8 mouse cellular contexts compared by ENCODE assay signal in genomic region chr2:119897090-119897732, GRCm38 (mm10). TPM values are rescaled to one million over a fixed set of nuclear protein-coding genes. Genes with fewer than 3 reads are reported as not detected.
DNase-seq lines count a peak whose midpoint lies in the region; ATAC-seq and TF ChIP-seq lines count a peak whose summit lies in the region.

TSS of gene Mga (plus strand) at chr2:119897228.

- TF ChIP-seq POLR2A in kidney, adult 2 months (IDR thresholded peaks at IDR 0.05; ENCODE audit: low read depth, low read length) = peak; percentile 34
- peak; percentile 42 for TF ChIP-seq POLR2A in spleen, adult 2 months (IDR thresholded peaks at IDR 0.05; ENCODE audit: low read depth, low read length)

- DNase-seq in 3134 (ENCODE audit: extremely low read depth, insufficient read length, low spot score) = peak; percentile 91
- peak; percentile 95 to 96 for DNase-seq in adrenal gland, postnatal 36 days
- DNase-seq in heart, adult 18-20 months = peak; percentile 97
- DNase-seq in kidney, adult 2 months = peak; percentile 97
- DNase-seq in spleen, adult 2 months (ENCODE audit: low read depth in 1 of 2, low spot score in 2 of 2) = peak; percentile 95 to 96

- H3K9me3 ChIP-seq in embryonic facial prominence, embryonic 13.5 days = no peaks in the 10 kb centered on the region
- H3K9me3 ChIP-seq in limb, embryonic 12.5 days = no peaks in the 10 kb centered on the region
- no peaks in the 10 kb centered on the region for H3K9me3 ChIP-seq in midbrain, embryonic 15.5 days

- peak within 1 kb of the TSS; percentile 90 for H3K27ac ChIP-seq in embryonic facial prominence, embryonic 13.5 days
- H3K27ac ChIP-seq in kidney, adult 2 months (ENCODE audit: insufficient read depth, low read depth, low read length) = peak within 1 kb of the TSS; percentile 63
- peak within 1 kb of the TSS; percentile 89 for H3K27ac ChIP-seq in limb, embryonic 12.5 days
- peak within 1 kb of the TSS; percentile 90 for H3K27ac ChIP-seq in midbrain, embryonic 15.5 days
- peak within 1 kb of the TSS; percentile 87 for H3K27ac ChIP-seq in spleen, adult 2 months (ENCODE audit: insufficient read depth, low read length)

- H3K27me3 ChIP-seq in embryonic facial prominence, embryonic 13.5 days = no peaks in the 10 kb centered on the region
- H3K27me3 ChIP-seq in kidney, adult 2 months (replicated peaks; ENCODE audit: control insufficient read depth, insufficient read depth, low read length) = no peaks in the 10 kb centered on the region
- H3K27me3 ChIP-seq in limb, embryonic 12.5 days = no peaks in the 10 kb centered on the region
- no peaks in the 10 kb centered on the region for H3K27me3 ChIP-seq in midbrain, embryonic 15.5 days (replicated peaks)
- no peaks in the 10 kb centered on the region for H3K27me3 ChIP-seq in spleen, adult 2 months (ENCODE audit: control insufficient read depth, insufficient read depth, low read length)

- peak; percentile 96 for ATAC-seq in embryonic facial prominence, embryonic 13.5 days (ENCODE audit: insufficient number of reproducible peaks, insufficient read depth, low FRiP score, low TSS enrichment, low read depth)
- ATAC-seq in limb, embryonic 12.5 days (ENCODE audit: insufficient number of reproducible peaks, insufficient read depth, low FRiP score, low TSS enrichment, low read depth) = peak; percentile 97
- ATAC-seq in midbrain, embryonic 15.5 days (replicated peaks) = peak; percentile 98

- no peak for TF ChIP-seq CTCF in kidney, adult 2 months (conservative IDR thresholded peaks at IDR 0.05; ENCODE audit: insufficient read depth, insufficient read length, low read depth, low read length)
- no peak for TF ChIP-seq CTCF in spleen, adult 2 months (IDR thresholded peaks at IDR 0.05; ENCODE audit: extremely low read depth, insufficient read depth, insufficient read length, insufficient replicate concordance)

- peak within 1 kb of the TSS; percentile 95 for H3K4me2 ChIP-seq in embryonic facial prominence, embryonic 13.5 days
- H3K4me2 ChIP-seq in limb, embryonic 12.5 days = peak within 1 kb of the TSS; percentile 92
- peak within 1 kb of the TSS; percentile 76 for H3K4me2 ChIP-seq in midbrain, embryonic 15.5 days

- H3K4me1 ChIP-seq in embryonic facial prominence, embryonic 13.5 days = peaks cover 14% of the 10 kb centered on the region
- peaks cover 7% of the 10 kb centered on the region; the same call in 1 of the 2 replicates for H3K4me1 ChIP-seq in kidney, adult 2 months (ENCODE audit: control insufficient read depth, insufficient read depth, low read length)
- peaks cover 11% of the 10 kb centered on the region for H3K4me1 ChIP-seq in limb, embryonic 12.5 days (replicated peaks)
- H3K4me1 ChIP-seq in midbrain, embryonic 15.5 days = peaks cover 21% of the 10 kb centered on the region
- peaks cover 2% of the 10 kb centered on the region; the same call in 1 of the 2 replicates for H3K4me1 ChIP-seq in spleen, adult 2 months (ENCODE audit: control insufficient read depth, insufficient read depth, insufficient read length)

- no peaks in the 10 kb centered on the region; the same call in 1 of the 2 replicates for H3K36me3 ChIP-seq in embryonic facial prominence, embryonic 13.5 days
- H3K36me3 ChIP-seq in kidney, adult 2 months (ENCODE audit: control insufficient read depth, insufficient read depth, low read length) = no peaks in the 10 kb centered on the region
- H3K36me3 ChIP-seq in limb, embryonic 12.5 days = peaks cover 7% of the 10 kb centered on the region; the same call in 1 of the 2 replicates
- no peaks in the 10 kb centered on the region for H3K36me3 ChIP-seq in midbrain, embryonic 15.5 days (replicated peaks)
- H3K36me3 ChIP-seq in spleen, adult 2 months (ENCODE audit: control insufficient read depth, insufficient read depth, low read length) = no peaks in the 10 kb centered on the region

- peak within 1 kb of the TSS; percentile 75 for H3K9ac ChIP-seq in embryonic facial prominence, embryonic 13.5 days
- peak within 1 kb of the TSS; percentile 69 for H3K9ac ChIP-seq in limb, embryonic 12.5 days (replicated peaks)
- H3K9ac ChIP-seq in midbrain, embryonic 15.5 days = peak within 1 kb of the TSS; percentile 49

- H3K4me3 ChIP-seq in embryonic facial prominence, embryonic 13.5 days = peak within 1 kb of the TSS; percentile 61
- peak within 1 kb of the TSS; percentile 50 for H3K4me3 ChIP-seq in kidney, adult 2 months (ENCODE audit: insufficient read depth, low read depth, low read length)
- peak within 1 kb of the TSS; percentile 62 for H3K4me3 ChIP-seq in limb, embryonic 12.5 days (replicated peaks)
- peak within 1 kb of the TSS; percentile 58 for H3K4me3 ChIP-seq in midbrain, embryonic 15.5 days
- peak within 1 kb of the TSS; percentile 57 for H3K4me3 ChIP-seq in spleen, adult 2 months (ENCODE audit: extremely low read depth, insufficient read depth, insufficient read length)

- WGBS in embryonic facial prominence, embryonic 13.5 days = under 1% methylated on average over 58 of the region's 58 CpGs
- WGBS in kidney, adult 2 months = under 1% methylated on average over 58 of the region's 58 CpGs
- WGBS in limb, embryonic 12.5 days = under 1% methylated on average over 58 of the region's 58 CpGs
- under 1% methylated on average over 58 of the region's 58 CpGs for WGBS in midbrain, embryonic 15.5 days
- under 1% methylated on average over 58 of the region's 58 CpGs for WGBS in spleen, adult 2 months

RNA-seq across cellular contexts. Expression of gene Mga, which starts in this region (rescaled TPM):
- 10 to 100 TPM; 46.7 to 47.5 TPM for total RNA-seq in adrenal gland, postnatal 36 days (2021)
- 34.0 and 39.3 TPM in 2 replicates for polyA plus RNA-seq in embryonic facial prominence, embryonic 13.5 days (2015; fragmentation: Nextera tagmentation; extraction: Ambion mirVana)
- total RNA-seq in heart, adult 18-20 months (2021) = 10 to 100 TPM; 28.3 to 37.8 TPM
- polyA plus RNA-seq in kidney, adult 2 months (2012; rRNA removed) = 14.7 and 15.3 TPM in 2 replicates
- 37.9 and 39.9 TPM in 2 replicates for polyA plus RNA-seq in limb, embryonic 12.5 days (2016; fragmentation: Nextera tagmentation; extraction: Ambion mirVana)
- polyA plus RNA-seq in midbrain, embryonic 15.5 days (2015; fragmentation: Nextera tagmentation; extraction: Ambion mirVana) = 27.8 and 30.7 TPM in 2 replicates
- polyA plus RNA-seq in spleen, adult 2 months (2012; rRNA removed) = 16.5 and 19.3 TPM in 2 replicates

Comparison
In these comparisons a context has a peak if more than half of its experiments do, and no peak if none do; other contexts are left out.
1. Peak in every context shown above with its lines: DNase-seq, ATAC-seq, H3K4me3 ChIP-seq and H3K27ac ChIP-seq.